In the genomic region with DNA sequence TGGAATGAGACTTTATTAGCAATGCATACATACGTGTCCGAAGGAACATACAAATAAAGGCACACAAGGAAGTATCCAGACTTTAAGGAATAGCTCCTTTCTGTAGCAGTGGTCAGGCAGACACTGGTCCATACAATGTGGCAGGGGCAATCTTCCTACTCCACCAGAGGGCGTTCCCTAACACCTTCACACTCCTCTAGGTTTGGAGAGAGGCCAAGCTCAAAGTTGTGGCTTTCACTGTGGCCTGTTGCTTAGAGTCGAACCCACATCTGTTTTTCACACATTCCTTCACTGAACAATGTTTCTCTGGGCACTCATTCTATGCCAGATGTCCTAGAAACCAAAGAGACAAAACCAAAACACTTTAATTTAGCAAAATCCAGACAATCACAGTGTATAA, we compare ENCODE assay signal across 13 mouse cellular contexts.
"Had no signal": no experiment of that assay in that cellular context is flagged by ENCODE, and none has a peak within 500 bp of the region (broad histone marks: within the 10 kb centered on the region; RNA-seq: fewer than 3 reads in every experiment).

No protein-coding gene starts in this region.

- H3K27ac ChIP-seq: kidney, postnatal 0 days; limb, embryonic 12.5 days; limb, embryonic 15.5 days; liver, embryonic 14.5 days had no signal

- H3K4me2 ChIP-seq: limb, embryonic 12.5 days; limb, embryonic 15.5 days; midbrain, embryonic 11.5 days had no signal

- ATAC-seq: intestine, postnatal 0 days had no signal

- H3K4me1 ChIP-seq: limb, embryonic 12.5 days; limb, embryonic 15.5 days had no signal

- H3K4me3 ChIP-seq: limb, embryonic 12.5 days; limb, embryonic 15.5 days had no signal

- DNase-seq: kidney, adult 2 months; kidney, postnatal 25 days; left cerebral cortex, postnatal 4 days; lung, postnatal 36 days; midbrain, embryonic 14.5 days; thymus, adult 18-20 months; thymus, postnatal 36 days had no signal

- H3K9ac ChIP-seq: limb, embryonic 12.5 days; limb, embryonic 15.5 days; liver, embryonic 14.5 days had no signal

- H3K36me3 ChIP-seq: limb, embryonic 12.5 days; limb, embryonic 15.5 days had no signal

- H3K27me3 ChIP-seq: limb, embryonic 12.5 days; limb, embryonic 15.5 days had no signal

- H3K9me3 ChIP-seq: limb, embryonic 12.5 days; limb, embryonic 15.5 days had no signal
